Mouse (Mus musculus) neural tube, embryonic 11.5 days (tissue): ENCODE measurements at regions not wholly inside any gene's neighbourhood (a gene's known extent, or its start where the extent isn't known, plus 50 kb on each side); places are given as distances from the start of the nearest gene placed in this dataset.
"Not testable (repeated sequence)": the region's sequence is repeated elsewhere in the genome, so short reads cannot be mapped to it uniquely, and the experiment has no call there.

Source experiments
- ATAC-seq: fragments of 200-750 bp; cut with Nextera tagmentation; 2 replicates; pipeline ENCODE4 v1.8.0; 2017; ENCODE audit warnings: moderate number of reproducible peaks, mild to moderate bottlenecking, moderate TSS enrichment, moderate library complexity; ENCODE audit not compliant: insufficient read depth, low FRiP score, low TSS enrichment
- DNase-seq: peaks from one replicate; pipeline ENCODE4 v3.0.0-alpha.2; 2015; ENCODE audit warnings: low spot score
- H3K27ac ChIP-seq: fragments of 300-500 bp; sonication (generic); 2 replicates; pipeline ENCODE4 v1.5.1; 2014; ENCODE audit warnings: low read depth, mild to moderate bottlenecking, low read length
- H3K27me3 ChIP-seq: fragments of 300-500 bp; sonication (generic); 2 replicates; pipeline ENCODE4 v1.6.1; 2014; ENCODE audit warnings: mild to moderate bottlenecking, low read length, mixed read lengths; ENCODE audit not compliant: control insufficient read depth, insufficient read depth
- H3K36me3 ChIP-seq: fragments of 300-500 bp; sonication (generic); 2 replicates; pipeline ENCODE4 v1.6.1; 2014; ENCODE audit warnings: mild to moderate bottlenecking, low read length, moderate library complexity, mixed read lengths; ENCODE audit not compliant: control insufficient read depth, insufficient read depth
- H3K4me1 ChIP-seq: fragments of 300-500 bp; sonication (generic); 2 replicates; pipeline ENCODE4 v1.6.1; 2014; ENCODE audit warnings: low read length, mixed read lengths; ENCODE audit not compliant: control insufficient read depth, insufficient read depth
- H3K4me2 ChIP-seq: fragments of 300-500 bp; sonication (generic); 2 replicates; pipeline ENCODE4 v1.6.1; 2014; ENCODE audit warnings: low read depth, mild to moderate bottlenecking, moderate library complexity
- H3K4me3 ChIP-seq: fragments of 300-500 bp; sonication (generic); 2 replicates; pipeline ENCODE4 v1.5.1; 2014; ENCODE audit warnings: low read depth, low read length
- H3K9ac ChIP-seq: fragments of 300-500 bp; sonication (generic); 2 replicates; pipeline ENCODE4 v1.6.1; 2014; ENCODE audit warnings: mild to moderate bottlenecking, low read length
- H3K9me3 ChIP-seq: fragments of 300-500 bp; sonication (generic); 2 replicates; pipeline ENCODE4 v1.6.1; 2016; ENCODE audit warnings: low read length; ENCODE audit not compliant: control insufficient read depth
- WGBS: fragments of 180-500 bp; shearing (Covaris S2); extraction: QIAGEN DNeasy Blood & Tissue Kit; methylation state at CpG from one replicate; pipeline ENCODE4 v1.1.7; 2014; 5-methylcytosine and 5-hydroxymethylcytosine counted together

- Histone ChIP-seq H3K4me3 (no peak overlapping the region), H3K4me1 (no peaks in the 10 kb centered on the region), H3K9ac (no peak overlapping the region), H3K4me2 (no peak overlapping the region), H3K9me3 (no peaks in the 10 kb centered on the region), H3K27ac (no peak overlapping the region), H3K36me3 (no peaks in the 10 kb centered on the region), H3K27me3 (no peaks in the 10 kb centered on the region)
- ATAC-seq (no peak), DNase-seq (no peak)
- WGBS = 90% methylated on average over 7 of the region's 7 CpGs
Measured at GRCm38 (mm10) chr13:44480128-44480527, 249.1 kb upstream of the Jarid2 start.

- Histone ChIP-seq H3K27ac (no peak overlapping the region), H3K9me3 (no peaks in the 10 kb centered on the region), H3K36me3 (no peaks in the 10 kb centered on the region), H3K9ac (no peak overlapping the region), H3K4me3 (no peak overlapping the region), H3K4me2 (no peak overlapping the region), H3K27me3 (no peaks in the 10 kb centered on the region), H3K4me1 (no peaks in the 10 kb centered on the region)
- ATAC-seq = no peak
- 89% methylated on average over 7 of the region's 7 CpGs for WGBS
- no peak for DNase-seq
Measured at GRCm38 (mm10) chr13:44482661-44483060, 246.6 kb upstream of the Jarid2 start.

GRCm38 (mm10) chr13:44484582-44485329, 244.5 kb upstream of the Jarid2 start:
- no peak for ATAC-seq

GRCm38 (mm10) chr13:44490935-44491465, 238.3 kb upstream of the Jarid2 start:
- Histone ChIP-seq H3K4me1 (no peaks in the 10 kb centered on the region), H3K9me3 (no peaks in the 10 kb centered on the region), H3K36me3 (no peaks in the 10 kb centered on the region), H3K27me3 (no peaks in the 10 kb centered on the region), H3K9ac (no peak overlapping the region), H3K4me3 (no peak overlapping the region), H3K27ac (no peak overlapping the region), H3K4me2 (no peak overlapping the region)
- ATAC-seq = no peak
- DNase-seq = no peak
- 89% methylated on average over 4 of the region's 4 CpGs for WGBS

More at GRCm38 (mm10) chr13:44484582-44485329, 244.5 kb upstream of the Jarid2 start:
- no peaks in the 10 kb centered on the region for H3K36me3 ChIP-seq
- no peaks in the 10 kb centered on the region for H3K27me3 ChIP-seq
- no peak for DNase-seq
- H3K4me1 ChIP-seq = no peaks in the 10 kb centered on the region
- no peak overlapping the region for H3K4me2 ChIP-seq
- H3K9ac ChIP-seq = no peak overlapping the region
- 79% methylated on average over 14 of the region's 14 CpGs for WGBS
- no peak overlapping the region for H3K4me3 ChIP-seq
- H3K27ac ChIP-seq = no peak overlapping the region
- H3K9me3 ChIP-seq = no peaks in the 10 kb centered on the region

- WGBS = 79% methylated on average over 3 of the region's 3 CpGs
- H3K9me3 ChIP-seq = no peaks in the 10 kb centered on the region
- ATAC-seq = no peak
- H3K27ac ChIP-seq = no peak overlapping the region
- H3K4me2 ChIP-seq = no peak overlapping the region
- H3K36me3 ChIP-seq = no peaks in the 10 kb centered on the region
- no peak overlapping the region for H3K4me3 ChIP-seq
- DNase-seq = no peak
- no peaks in the 10 kb centered on the region for H3K27me3 ChIP-seq
- no peaks in the 10 kb centered on the region for H3K4me1 ChIP-seq
- no peak overlapping the region for H3K9ac ChIP-seq
Measured at GRCm38 (mm10) chr13:44493884-44494283, 235.4 kb upstream of the Jarid2 start.

GRCm38 (mm10) chr13:44495450-44495849, 233.8 kb upstream of the Jarid2 start:
- WGBS = 65% methylated on average over 10 of the region's 10 CpGs
- H3K9me3 ChIP-seq = no peaks in the 10 kb centered on the region
- H3K9ac ChIP-seq = no peak overlapping the region
- no peak overlapping the region for H3K4me2 ChIP-seq
- H3K4me3 ChIP-seq = no peak overlapping the region
- DNase-seq (no peak), ATAC-seq (no peak)
- H3K4me1 ChIP-seq = no peaks in the 10 kb centered on the region
- H3K27ac ChIP-seq = no peak overlapping the region
- no peaks in the 10 kb centered on the region for H3K36me3 ChIP-seq
- H3K27me3 ChIP-seq = no peaks in the 10 kb centered on the region

- WGBS = 41% methylated on average over 9 of the region's 9 CpGs
- no peak overlapping the region for H3K4me3 ChIP-seq
- DNase-seq (no peak), ATAC-seq (no peak)
- H3K27me3 ChIP-seq = no peaks in the 10 kb centered on the region
- no peak overlapping the region for H3K4me2 ChIP-seq
- H3K27ac ChIP-seq = no peak overlapping the region
- H3K9me3 ChIP-seq = no peaks in the 10 kb centered on the region
- no peaks in the 10 kb centered on the region for H3K36me3 ChIP-seq
- no peak overlapping the region for H3K9ac ChIP-seq
- H3K4me1 ChIP-seq = no peaks in the 10 kb centered on the region
Measured at GRCm38 (mm10) chr13:44496596-44496995, 232.7 kb upstream of the Jarid2 start.

- not testable (repeated sequence) for H3K4me2 ChIP-seq, DNase-seq, H3K27ac ChIP-seq, ATAC-seq, H3K9ac ChIP-seq, H3K4me1 ChIP-seq, H3K36me3 ChIP-seq, H3K4me3 ChIP-seq, H3K9me3 ChIP-seq, H3K27me3 ChIP-seq
- WGBS = 84% methylated on average over 5 of the region's 5 CpGs
Measured at GRCm38 (mm10) chr13:44500896-44501295, 228.4 kb upstream of the Jarid2 start.

- no peak overlapping the region for H3K9ac ChIP-seq
- ATAC-seq = no peak
- H3K27me3 ChIP-seq = no peaks in the 10 kb centered on the region
- no peak overlapping the region for H3K4me3 ChIP-seq
- H3K36me3 ChIP-seq = no peaks in the 10 kb centered on the region
- DNase-seq = peak; percentile 20
- no peak overlapping the region for H3K4me2 ChIP-seq
- no peak overlapping the region for H3K27ac ChIP-seq
- no peaks in the 10 kb centered on the region for H3K9me3 ChIP-seq
- WGBS = 75% methylated on average over 5 of the region's 5 CpGs
- no peaks in the 10 kb centered on the region for H3K4me1 ChIP-seq
Measured at GRCm38 (mm10) chr13:44501777-44502321, 227.4 kb upstream of the Jarid2 start.
